Mouse (Mus musculus): ENCODE measurements around the gene Eloa. TPM values are rescaled to one million over a fixed set of nuclear protein-coding genes. Genes with fewer than 3 reads are reported as not detected.

Eloa gene
- polyA plus RNA-seq, 1 experiment: 6.2 TPM

GRCm38 (mm10) chr4:135954241-135954640, 67.3 kb downstream of the Eloa start:
- H3K27me3 ChIP-seq (ENCODE audit: control insufficient read depth, insufficient read depth, low read length): no peaks in the 10 kb centered on the region
- H3K27ac ChIP-seq (ENCODE audit: insufficient read depth, low read depth, low read length): no peak overlapping the region
- WGBS: 15% methylated on average over 2 of the region's 2 CpGs
- TF ChIP-seq POLR2A (IDR thresholded peaks at IDR 0.05; ENCODE audit: low read depth, low read length) (no peak), CTCF (IDR thresholded peaks at IDR 0.05; ENCODE audit: extremely low read depth, insufficient read length, insufficient replicate concordance, low read depth, low read length) (peak; percentile 86; the same call in 1 of the 2 replicates)
- H3K36me3 ChIP-seq (ENCODE audit: control insufficient read depth, insufficient read depth, low read length): peaks cover 31% of the 10 kb centered on the region
- no peak overlapping the region for H3K4me3 ChIP-seq (ENCODE audit: low read depth, low read length)
- H3K4me1 ChIP-seq (ENCODE audit: control insufficient read depth, insufficient read depth, insufficient read length, low read length): peaks cover 19% of the 10 kb centered on the region

Other genes with a start within 250 kb of the Eloa start
- 29.5 and 48.2 TPM in 2 replicates for gene Srsf10, start 166.0 kb downstream of the Eloa start, polyA plus RNA-seq (2012; rRNA removed)
- 2.4 and 8.5 TPM in 2 replicates for gene Pnrc2, start 147.9 kb downstream of the Eloa start, polyA plus RNA-seq (2012; rRNA removed)
- 1.0 and 1.1 TPM in 2 replicates for gene Cnr2, start 126.4 kb downstream of the Eloa start, polyA plus RNA-seq (2012; rRNA removed)
- 62.8 and 108 TPM in 2 replicates for gene Fuca1, start 101.0 kb downstream of the Eloa start, polyA plus RNA-seq (2012; rRNA removed)
- gene Hmgcl, start 75.3 kb downstream of the Eloa start, polyA plus RNA-seq (2012; rRNA removed): 50.3 and 76.6 TPM in 2 replicates
- gene Gale, start 58.0 kb downstream of the Eloa start, polyA plus RNA-seq (2012; rRNA removed): 116 and 163 TPM in 2 replicates
- gene Lypla2, start 49.1 kb downstream of the Eloa start, polyA plus RNA-seq (2012; rRNA removed): 79.6 and 166 TPM in 2 replicates
- gene Pithd1, start 34.5 kb downstream of the Eloa start, polyA plus RNA-seq (2012; rRNA removed): 32.2 and 60.0 TPM in 2 replicates
- gene Rpl11, start 31.7 kb upstream of the Eloa start, polyA plus RNA-seq (2012; rRNA removed): 176 and 224 TPM in 2 replicates
- gene Id3, start 121.7 kb upstream of the Eloa start, polyA plus RNA-seq (2012; rRNA removed): 262 and 519 TPM in 2 replicates
- gene E2f2, start 150.6 kb upstream of the Eloa start, polyA plus RNA-seq (2012; rRNA removed): 7.5 and 11.5 TPM in 2 replicates
- 1.3 and 2.0 TPM in 2 replicates for gene Asap3, start 184.6 kb upstream of the Eloa start, polyA plus RNA-seq (2012; rRNA removed)
- gene Tcea3, start 226.0 kb upstream of the Eloa start, polyA plus RNA-seq (2012; rRNA removed): 7.8 and 14.8 TPM in 2 replicates